11 mouse cellular contexts compared by ENCODE assay signal in genomic region chr1:193338363-193338995, GRCm38 (mm10). TPM values are rescaled to one million over a fixed set of nuclear protein-coding genes. Genes with fewer than 3 reads are reported as not detected.
A peak's percentile ranks its signal among the peaks of the same experiment; 100 is the strongest.
DNase-seq lines count a peak whose midpoint lies in the region; ATAC-seq lines count a peak whose summit lies in the region.
"Had no signal": no experiment of that assay in that cellular context is flagged by ENCODE, and none has a peak within 500 bp of the region (broad histone marks: within the 10 kb centered on the region; RNA-seq: fewer than 3 reads in every experiment).

No protein-coding gene starts in this region.

- no peak overlapping the region for H3K9ac ChIP-seq in kidney, embryonic 16.5 days (replicated peaks; ENCODE audit: low read length)
- H3K9ac ChIP-seq: liver, embryonic 15.5 days had no signal

- no peak overlapping the region for H3K4me3 ChIP-seq in kidney, embryonic 16.5 days (ENCODE audit: low read length)
- H3K4me3 ChIP-seq: liver, embryonic 15.5 days had no signal

- no peaks in the 10 kb centered on the region for H3K4me1 ChIP-seq in kidney, embryonic 16.5 days (ENCODE audit: insufficient read depth, low read length)
- H3K4me1 ChIP-seq: liver, embryonic 15.5 days had no signal

- intact Hi-C loops in heart, postnatal 10 days (cut with DNase I) = no loop called here

- ATAC-seq in activated CD4-positive, CD25-positive, alpha-beta regulatory T cell, adult 4 months = peak; percentile 88
- ATAC-seq in neutrophil, adult 5-6 weeks (ENCODE audit: extremely low read depth, insufficient number of reproducible peaks, low FRiP score, poor library complexity, severe bottlenecking) = 0 out of 2 replicates have a peak, but pooled peaks have one; percentile 10
- no peak for ATAC-seq in kidney, embryonic 16.5 days (ENCODE audit: low FRiP score, low TSS enrichment)

- no peak overlapping the region for H3K27ac ChIP-seq in kidney, embryonic 16.5 days (ENCODE audit: low read length)
- H3K27ac ChIP-seq: liver, embryonic 15.5 days had no signal

- no peaks in the 10 kb centered on the region for H3K9me3 ChIP-seq in kidney, embryonic 16.5 days (ENCODE audit: low read length)
- H3K9me3 ChIP-seq: liver, embryonic 15.5 days had no signal

- H3K27me3 ChIP-seq in kidney, embryonic 16.5 days (ENCODE audit: insufficient read depth, low read length) = no peaks in the 10 kb centered on the region
- H3K27me3 ChIP-seq: liver, embryonic 15.5 days had no signal

- no peak overlapping the region for H3K4me2 ChIP-seq in kidney, embryonic 16.5 days (replicated peaks; ENCODE audit: low read depth, low read length)
- H3K4me2 ChIP-seq: liver, embryonic 15.5 days had no signal

- DNase-seq in cerebellum, postnatal 10 days = peak; percentile 55
- no peak for DNase-seq in cerebellum, adult 9-10 months
- DNase-seq in induced T-regulatory cell, adult 2 months (ENCODE audit: low read depth) = peak; percentile 74
- DNase-seq in cerebellum, adult 8-10 months = no peak
- no peak for DNase-seq in heart, postnatal 10 days
- DNase-seq: adrenal gland, postnatal 14 days; heart, adult 18-20 months had no signal

- no peaks in the 10 kb centered on the region for H3K36me3 ChIP-seq in kidney, embryonic 16.5 days (ENCODE audit: insufficient read depth, low read length)
- H3K36me3 ChIP-seq: liver, embryonic 15.5 days had no signal

- WGBS in kidney, embryonic 16.5 days = 79% methylated on average over 9 of the region's 9 CpGs

RNA-seq across cellular contexts. Expression of gene Camk1g, which starts 31.6 kb away (rescaled TPM):
- polyA plus RNA-seq in activated CD4-positive, CD25-positive, alpha-beta regulatory T cell, adult 4 months (2017; shearing (Covaris generic)) = not detected
- not detected in 2 replicates for total RNA-seq in neutrophil, adult 5-6 weeks (2017)
- 14.1 and 16.2 TPM in 2 replicates for polyA plus RNA-seq in kidney, embryonic 16.5 days (2015; fragmentation: Nextera tagmentation; extraction: Ambion mirVana)
- total RNA-seq in heart, postnatal 10 days (2021) = 1 to 10 TPM; 1.4 to 1.6 TPM

Comparison
In these comparisons a context has a peak if more than half of its experiments do, and no peak if none do; other contexts are left out.
1. DNase-seq: peak in cerebellum, postnatal 10 days (2 of 2) and induced T-regulatory cell, adult 2 months (single experiment); none in cerebellum, adult 9-10 months (single experiment), cerebellum, adult 8-10 months (single experiment) and heart, postnatal 10 days (0 of 2).